Mouse (Mus musculus): ENCODE measurements around the gene Srarp.

GRCm38 (mm10) chr4:141479411-141479810, 43.5 kb upstream of the Srarp start:
- TF ChIP-seq POLR2A (IDR thresholded peaks at IDR 0.05; ENCODE audit: borderline replicate concordance, extremely low read depth, insufficient read depth, insufficient read length, poor library complexity, severe bottlenecking) = no peak
- TF ChIP-seq CTCF (IDR thresholded peaks at IDR 0.05; ENCODE audit: borderline replicate concordance, extremely low read depth, insufficient read depth, insufficient read length) = no peak
